Mouse (Mus musculus) adrenal gland, adult 18-20 months (tissue): ENCODE results near the gene Jarid2. TPM values are rescaled to one million over a fixed set of nuclear protein-coding genes. Genes with fewer than 3 reads are reported as not detected.

Source experiments
- DNase-seq, 2 experiments: peaks; one replicate each; pipeline ENCODE4 v3.0.0; 2021 to 2022; ENCODE audit warnings: low spot score in 2 of 2
- total RNA-seq, 2 experiments: library from RNA; stranded (reverse); gene quantifications; 1 replicate in 1 of 2; 2 replicates in 1 of 2; pipeline ENCODE4 v1.2.3; 2021

Gene Jarid2
- total RNA-seq, 2 experiments from 2014 or later, result 17.7 to 51.9 TPM

DNA sequence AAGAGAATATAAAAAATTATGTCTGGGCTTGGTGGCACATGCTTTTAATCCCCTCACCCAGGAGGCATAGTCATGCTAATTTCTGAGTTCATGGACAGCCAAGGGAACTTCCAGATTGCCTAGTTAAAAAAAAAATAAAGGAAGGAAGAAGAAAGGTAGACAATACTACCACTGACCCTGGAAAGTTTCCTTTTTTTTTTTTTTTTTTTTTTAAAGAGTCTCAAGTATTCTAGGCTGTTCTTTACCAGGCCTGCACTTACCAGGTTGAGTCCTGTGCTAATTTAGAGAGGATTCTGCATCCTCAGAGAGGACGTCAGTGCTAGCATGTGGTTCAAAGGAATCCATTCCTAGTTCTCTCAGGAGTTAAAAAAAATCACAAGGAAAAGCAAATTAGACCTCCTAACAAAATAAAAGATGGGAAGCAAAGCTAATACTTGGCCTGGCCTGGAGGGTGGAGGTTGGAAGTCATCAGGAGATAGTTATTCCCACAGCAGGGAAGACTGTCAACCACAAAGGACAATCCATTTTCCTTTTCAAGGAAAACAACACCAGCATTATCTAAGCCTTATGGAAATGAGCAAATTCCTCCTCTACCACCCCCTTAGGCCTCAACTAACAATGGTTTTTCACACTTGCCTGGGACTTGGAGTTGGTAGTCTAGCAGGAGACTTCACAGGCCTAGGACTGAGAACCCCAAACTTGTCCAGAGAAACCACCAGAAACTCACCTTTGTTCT lies 961 bp upstream of the Jarid2 start:
- DNase-seq, result no peak

GRCm38 (mm10) chr13:44730146-44730864 lies 1.0 kb downstream of the Jarid2 start:
- DNase-seq, result peak; percentile 93 to 96

DNA sequence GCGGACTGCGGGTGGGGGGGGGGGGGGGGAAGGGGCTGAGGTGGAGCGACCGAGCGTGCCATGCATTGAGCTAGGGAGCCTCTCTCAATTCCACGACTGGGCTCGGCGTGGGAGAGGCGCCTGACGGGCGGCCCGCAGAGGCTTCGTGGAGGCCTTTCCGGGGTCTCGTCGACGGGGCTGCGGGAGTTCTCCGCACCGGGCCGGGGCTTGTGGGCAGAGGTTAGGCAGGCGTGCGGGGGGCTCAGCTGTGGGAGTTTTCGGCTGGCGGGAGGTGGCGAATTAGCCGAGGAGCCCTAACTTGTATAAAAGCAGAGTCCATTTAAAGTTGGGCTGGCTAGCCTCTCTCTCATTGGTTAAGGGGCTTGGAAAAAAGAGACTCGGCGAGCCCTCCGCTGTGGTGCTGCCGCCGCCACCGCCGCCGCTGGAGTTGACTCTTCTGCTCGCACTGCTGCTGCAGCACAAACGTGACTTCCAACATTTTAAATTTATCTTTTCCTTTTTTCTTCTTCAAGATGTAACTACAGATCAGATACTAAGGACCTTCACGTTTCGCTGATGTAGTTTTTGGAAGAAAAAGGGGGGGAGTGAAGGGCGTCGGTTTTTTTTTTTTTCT lies 1.8 kb downstream of the Jarid2 start:
- DNase-seq, result peak; percentile 87 to 88

DNA sequence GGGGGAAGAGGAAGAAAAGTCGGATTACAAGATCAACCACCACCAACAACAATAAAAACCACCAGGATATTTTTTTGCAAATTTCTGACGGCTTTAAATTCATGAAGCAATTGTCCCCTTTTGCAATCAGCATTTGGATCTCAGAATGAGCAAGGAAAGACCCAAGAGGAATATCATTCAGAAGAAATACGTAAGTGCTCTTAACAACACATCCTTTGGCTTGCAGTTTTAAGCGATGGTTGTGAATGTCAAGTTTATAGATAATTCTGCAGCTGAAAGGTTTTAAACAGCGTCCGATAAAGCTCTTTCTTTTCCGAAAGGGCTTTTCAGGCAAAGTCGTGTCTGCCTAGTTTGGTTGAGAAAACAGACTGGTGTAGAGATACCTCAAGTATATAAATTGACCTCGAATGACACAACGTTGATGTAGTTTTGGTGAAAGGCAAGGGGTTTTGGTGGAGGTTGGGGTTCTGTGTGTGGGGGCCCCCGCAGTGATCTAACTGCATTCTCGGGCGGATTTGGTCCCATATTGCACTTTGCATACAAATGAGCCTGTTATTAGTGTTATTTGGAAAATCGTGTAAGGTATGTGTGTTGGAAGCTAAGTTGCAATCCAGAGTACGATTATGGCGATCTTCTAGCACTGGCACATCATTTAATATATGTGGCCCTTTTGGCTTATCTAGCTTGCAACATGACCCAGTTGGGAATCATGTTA lies 2.6 kb downstream of the Jarid2 start:
- peak in 1 of 2 experiments; percentile 31 for DNase-seq

DNA sequence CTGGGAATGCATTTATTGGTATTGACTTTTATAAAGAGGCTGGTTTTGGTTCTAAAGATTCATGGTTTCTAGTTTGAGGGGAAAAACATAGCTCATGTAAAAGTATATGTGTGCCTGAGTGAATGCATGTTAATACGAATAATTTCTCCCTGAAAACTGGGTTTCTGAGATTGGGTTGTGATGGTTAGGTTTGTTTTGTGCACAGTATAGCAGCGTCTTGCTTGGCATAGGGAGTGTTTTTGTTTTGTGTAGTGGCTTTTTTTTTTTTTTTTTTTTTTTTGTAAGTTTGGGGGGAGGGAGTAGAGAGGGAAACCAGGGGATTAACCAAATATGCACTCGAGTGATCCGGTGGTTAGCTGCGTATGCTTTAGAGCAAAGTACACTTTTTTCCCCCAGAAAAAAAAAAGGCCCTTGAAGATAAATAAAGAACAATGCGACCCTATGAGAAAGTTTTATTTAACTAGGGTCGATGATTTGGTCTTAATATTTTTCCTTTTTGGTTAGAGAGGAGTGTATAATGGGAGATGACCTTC lies 3.2 kb downstream of the Jarid2 start:
- no peak for DNase-seq

DNA sequence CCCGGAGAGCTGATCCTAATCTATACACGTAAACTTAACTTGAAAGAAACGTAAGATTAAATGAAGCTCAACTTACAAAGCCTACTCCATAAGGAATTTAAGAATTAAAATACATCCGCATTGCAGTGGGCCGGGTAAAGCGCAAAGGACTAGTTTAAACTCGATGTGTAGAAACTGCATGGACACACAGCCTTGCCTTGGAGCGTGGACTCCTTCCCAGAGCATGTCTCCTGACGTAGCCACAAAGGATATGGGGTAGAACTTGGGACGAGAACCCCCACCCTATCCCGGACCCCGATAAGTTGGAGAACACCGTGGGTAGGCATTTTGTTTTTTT lies 3.7 kb downstream of the Jarid2 start:
- DNase-seq, result no peak

DNA sequence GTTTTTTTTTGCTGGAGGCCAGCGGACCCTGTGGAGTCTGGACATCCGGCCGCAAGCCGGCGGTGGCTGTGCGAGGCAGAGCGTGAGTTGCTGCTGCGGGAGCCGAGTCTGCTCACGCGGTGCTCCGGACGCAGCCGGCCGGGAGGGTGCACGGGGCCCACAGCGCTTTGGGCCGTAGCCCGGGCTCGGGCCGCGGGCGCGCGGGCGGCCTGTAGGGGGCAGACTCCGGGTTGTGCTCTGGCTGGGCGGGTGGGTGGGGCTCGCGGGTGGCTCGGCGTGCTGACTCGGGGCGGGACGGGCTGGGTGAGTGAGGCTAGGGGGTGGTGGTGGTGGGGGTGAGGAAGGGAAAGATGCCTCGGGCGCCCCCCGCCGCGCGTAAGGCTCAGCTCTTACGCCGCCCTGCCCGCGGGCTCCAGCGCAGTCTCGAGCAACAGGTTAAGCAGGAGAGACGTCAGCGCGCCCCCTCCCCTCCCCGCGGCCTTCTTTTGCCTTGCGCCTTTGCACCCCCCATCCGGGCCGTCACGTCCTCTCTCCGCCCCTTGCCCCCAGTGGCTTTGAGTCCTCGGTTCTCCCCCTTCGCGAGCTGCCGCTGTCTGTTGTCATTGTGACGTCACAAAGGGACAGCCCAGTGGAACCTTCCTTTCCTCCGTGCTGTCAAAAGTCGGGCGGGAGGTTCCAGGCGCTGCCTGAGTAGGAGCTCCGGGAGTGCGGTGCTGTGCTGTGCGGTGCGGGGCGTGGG lies 4.3 kb downstream of the Jarid2 start:
- peak; percentile 93 for DNase-seq

- no peak for DNase-seq
Measured at GRCm38 (mm10) chr13:44734441-44734840, 5.2 kb downstream of the Jarid2 start.

DNA sequence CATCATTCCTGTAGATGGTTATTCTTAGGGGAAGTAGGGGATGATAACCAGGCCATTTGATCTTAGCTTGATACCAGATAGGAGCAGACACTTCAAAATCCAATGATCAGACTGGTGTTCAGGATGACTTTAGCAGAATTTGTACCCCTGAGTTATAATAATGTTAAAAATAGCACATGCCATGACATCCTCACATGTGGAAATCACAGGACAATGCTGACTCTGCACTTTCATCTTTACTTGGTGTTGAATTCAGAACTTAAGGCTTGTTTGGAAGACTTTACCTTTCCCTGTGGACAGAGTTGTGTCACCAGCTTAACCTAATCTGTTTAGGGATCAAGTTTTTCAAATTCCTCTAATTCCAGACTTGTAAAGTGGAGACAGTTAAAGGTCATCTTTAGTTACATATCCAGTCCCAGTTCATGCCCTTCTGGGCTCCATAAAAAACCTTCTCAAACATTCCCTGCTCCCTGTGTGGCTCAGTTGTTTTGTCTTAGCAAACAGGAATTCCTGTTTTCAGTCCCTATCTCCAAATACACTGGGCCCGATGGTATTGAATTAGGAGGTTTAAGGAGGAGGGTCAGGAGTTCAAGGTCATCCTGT lies 5.9 kb downstream of the Jarid2 start:
- DNase-seq, result no peak

DNA sequence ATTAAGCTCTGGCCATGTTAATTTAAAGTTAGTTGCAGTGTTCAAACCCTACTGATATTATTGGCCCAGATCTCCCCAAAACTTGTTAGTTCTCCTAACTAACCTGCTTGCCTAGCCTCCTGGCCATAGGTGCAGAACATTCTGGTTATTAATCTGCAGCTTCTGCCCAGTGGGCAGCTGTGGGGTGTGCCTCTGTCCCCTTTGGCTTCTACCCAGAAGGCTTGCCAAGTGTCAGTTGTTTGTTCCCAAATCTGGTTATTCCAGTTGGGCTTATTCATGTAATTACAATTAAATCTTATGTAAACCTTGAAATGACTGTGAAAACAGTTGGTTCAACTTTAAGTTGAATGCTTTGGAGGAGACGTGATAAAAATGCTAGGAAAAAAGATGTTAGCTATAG lies 8.0 kb downstream of the Jarid2 start:
- DNase-seq, result no peak

GRCm38 (mm10) chr13:44751780-44752179 lies 22.5 kb downstream of the Jarid2 start:
- DNase-seq, result no peak

- no peak for DNase-seq
Measured at GRCm38 (mm10) chr13:44753206-44753605, 23.9 kb downstream of the Jarid2 start.

DNA sequence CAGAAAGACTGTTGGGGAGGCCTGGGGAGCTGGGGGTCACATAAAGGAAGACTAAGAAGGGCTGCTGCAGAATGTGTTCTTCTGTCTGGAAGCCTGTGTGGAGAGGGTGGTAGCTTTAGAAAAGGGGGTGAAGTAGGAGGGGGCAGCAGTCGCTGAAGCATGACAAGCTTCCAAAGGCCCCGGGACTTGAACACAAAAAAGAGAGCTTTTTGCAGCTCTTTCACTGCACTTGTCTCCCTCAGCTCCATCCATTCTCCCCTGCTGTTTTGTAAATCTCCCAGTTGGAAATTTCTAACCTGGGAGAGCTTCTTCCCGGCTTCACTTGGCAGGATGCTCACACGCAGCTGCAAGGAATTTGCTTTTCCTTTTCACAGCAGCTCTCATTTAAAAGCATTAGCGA lies 26.2 kb downstream of the Jarid2 start:
- DNase-seq, result no peak

GRCm38 (mm10) chr13:44758750-44759149 lies 29.5 kb downstream of the Jarid2 start:
- no peak for DNase-seq

DNA sequence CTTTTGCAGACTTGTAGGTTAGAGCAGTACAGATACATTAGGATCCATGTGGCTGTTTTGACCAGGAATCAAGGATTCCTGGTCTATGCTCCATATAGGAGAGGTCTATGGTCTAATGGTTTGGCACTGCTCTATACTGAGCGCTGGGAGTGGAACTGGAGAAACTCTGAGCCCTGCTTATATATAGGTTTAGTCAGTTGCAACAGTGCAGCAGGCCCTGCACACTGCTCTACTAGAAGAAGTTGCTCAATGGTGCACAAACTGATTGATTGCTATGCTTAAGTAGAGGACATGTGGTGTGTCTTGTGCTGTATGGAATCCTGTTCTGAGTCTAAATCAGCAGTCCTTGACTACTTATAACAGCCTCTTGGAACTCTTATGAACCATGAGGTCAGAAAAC lies 31.5 kb downstream of the Jarid2 start:
- no peak for DNase-seq

DNA sequence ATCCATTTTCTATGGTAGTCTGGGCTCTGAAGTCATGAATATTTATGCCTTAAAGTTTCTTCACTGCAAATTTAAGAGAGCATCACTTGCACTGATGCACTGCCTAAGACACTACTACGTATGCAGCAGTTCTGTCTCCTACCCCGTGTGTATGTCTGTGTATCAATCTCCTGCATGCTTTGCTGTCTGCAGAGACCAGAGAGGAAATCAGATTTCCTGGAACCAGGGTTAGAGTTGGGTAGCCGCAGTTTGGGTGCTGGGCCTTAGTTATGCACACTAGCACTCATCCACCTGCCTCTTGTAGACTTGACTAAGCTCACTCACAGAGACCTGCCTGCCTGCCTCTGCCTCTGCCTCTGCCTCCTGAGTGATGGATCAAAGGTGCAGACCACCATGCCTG lies 33.8 kb downstream of the Jarid2 start:
- no peak for DNase-seq

- no peak for DNase-seq
Measured at GRCm38 (mm10) chr13:44767751-44768150, 38.5 kb downstream of the Jarid2 start.

- no peak for DNase-seq
Measured at GRCm38 (mm10) chr13:44770808-44771605, 41.7 kb downstream of the Jarid2 start.

- no peak for DNase-seq
Measured at GRCm38 (mm10) chr13:44772816-44773215, 43.5 kb downstream of the Jarid2 start.
